Mouse (Mus musculus) lung, adult 18-20 months (tissue): ENCODE results near the gene Pygb.

Source experiments
- DNase-seq, 2 experiments: peaks; one replicate each; pipeline ENCODE4 v3.0.0; 2022; ENCODE audit warnings: mixed read lengths in 2 of 2

Gene Pygb

DNA sequence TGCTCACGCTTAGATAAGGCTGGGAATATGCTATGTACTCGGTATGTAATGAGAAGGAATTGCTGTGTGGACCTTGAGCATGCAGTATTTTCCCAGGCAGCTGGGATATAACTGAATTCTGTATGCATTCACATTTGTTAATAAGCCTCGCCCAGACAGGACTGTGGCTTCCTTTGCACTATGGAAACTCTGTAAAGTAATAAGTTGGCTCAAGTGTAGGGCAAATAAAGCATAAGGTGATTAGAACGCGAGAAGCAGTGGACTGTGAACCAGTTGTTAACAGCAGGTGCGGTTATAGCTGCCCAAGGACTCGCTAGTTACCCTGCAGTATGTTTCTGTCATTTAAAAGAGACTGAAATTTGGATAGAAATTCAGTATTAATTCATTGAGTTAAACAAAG is 11.5 kb downstream of the Pygb start:
- DNase-seq: no peak

GRCm38 (mm10) chr2:150800616-150801015 is 14.1 kb downstream of the Pygb start:
- DNase-seq: no peak

- no peak for DNase-seq
Observed at GRCm38 (mm10) chr2:150803035-150803434, 16.5 kb downstream of the Pygb start.

DNA sequence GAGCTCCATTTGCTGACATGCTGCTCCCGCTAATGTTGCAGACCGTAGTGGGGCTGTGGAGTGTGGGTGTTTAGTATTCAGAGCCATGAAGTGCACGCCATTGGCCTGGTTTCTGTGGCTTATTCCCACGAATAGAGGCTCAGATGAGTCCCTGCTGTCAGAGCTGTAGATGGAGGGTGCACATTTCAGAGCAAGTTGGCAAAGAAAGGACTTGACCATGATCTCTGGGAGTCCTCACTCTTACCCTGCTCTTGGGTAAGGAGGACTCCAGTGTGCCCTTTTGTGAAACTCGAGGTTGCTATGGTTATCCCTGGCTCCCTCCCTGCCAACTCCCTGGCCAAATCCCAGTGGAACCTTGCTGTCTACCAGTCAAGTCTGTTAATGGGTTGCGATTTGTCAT is 21.8 kb downstream of the Pygb start:
- no peak for DNase-seq

DNA sequence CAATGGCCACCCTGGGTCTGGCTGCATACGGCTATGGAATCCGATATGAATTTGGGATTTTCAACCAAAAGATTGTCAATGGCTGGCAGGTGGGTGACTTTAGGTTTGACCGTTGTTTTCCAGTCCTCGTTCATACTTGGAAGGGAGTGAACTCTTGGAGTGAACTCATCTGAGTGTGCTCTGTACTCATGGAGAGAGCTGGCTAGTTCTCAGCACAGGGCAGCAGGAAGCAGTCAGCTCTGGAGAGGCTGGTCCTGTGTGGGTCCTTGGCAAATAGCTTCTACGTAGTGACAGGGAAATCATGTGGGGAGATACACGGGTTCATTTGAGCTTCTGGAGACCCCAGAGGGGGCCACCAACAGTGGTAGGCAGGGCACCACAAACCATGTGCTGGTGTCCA is 22.3 kb downstream of the Pygb start:
- no peak for DNase-seq

DNA sequence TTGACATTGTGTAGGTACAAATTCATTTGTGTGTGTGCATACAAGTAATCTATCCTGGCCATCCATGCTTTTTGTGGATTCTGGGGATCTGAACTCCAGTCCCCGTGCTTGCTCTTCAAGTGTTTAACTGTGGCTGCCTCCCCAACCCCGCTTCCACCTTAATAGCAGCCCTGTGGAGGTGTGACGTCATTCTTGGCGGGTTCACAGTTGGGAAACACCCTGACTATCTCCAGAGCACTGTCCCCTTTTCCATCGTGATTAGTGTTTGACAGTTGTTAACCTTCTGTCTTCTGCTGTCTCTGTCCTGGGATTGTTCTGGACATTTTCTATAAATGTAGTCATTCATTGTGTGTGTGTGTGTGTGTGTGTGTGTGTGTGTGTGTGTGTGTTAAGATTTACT is 24.1 kb downstream of the Pygb start:
- DNase-seq: no peak

- no peak for DNase-seq
Observed at GRCm38 (mm10) chr2:150812816-150813215, 26.3 kb downstream of the Pygb start.

DNA sequence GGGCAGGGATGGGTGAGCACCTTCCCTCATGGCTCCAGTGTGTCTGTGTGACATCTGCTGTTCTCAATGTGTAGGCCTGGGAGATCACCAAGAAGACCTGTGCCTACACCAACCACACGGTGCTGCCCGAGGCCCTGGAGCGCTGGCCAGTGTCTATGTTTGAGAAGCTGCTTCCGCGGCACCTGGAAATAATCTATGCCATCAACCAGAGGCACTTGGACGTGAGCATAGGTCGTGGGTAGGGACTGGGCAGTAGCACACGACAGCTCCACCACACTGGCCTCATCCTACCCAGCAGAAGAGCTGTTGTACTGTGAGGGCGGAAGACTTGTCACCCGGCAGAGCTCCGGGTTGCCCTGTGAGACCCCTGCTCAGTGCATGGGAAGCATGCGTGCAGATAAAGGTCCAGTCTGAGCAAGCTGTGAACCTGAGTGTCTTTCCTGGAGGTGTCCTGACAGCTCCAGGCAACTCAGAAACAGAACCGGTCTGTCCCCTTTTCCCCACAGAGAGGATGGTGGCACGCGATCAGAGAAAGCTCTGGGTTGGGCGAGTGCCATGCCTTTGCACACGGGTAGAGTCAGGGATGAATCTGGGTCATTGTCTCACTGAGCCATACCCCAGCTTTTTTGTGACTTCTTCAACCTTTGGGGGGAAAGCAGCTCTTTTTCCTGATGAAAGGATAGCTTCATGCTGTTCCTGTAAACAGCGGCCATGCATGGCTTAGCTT is 30.3 kb downstream of the Pygb start:
- no peak for DNase-seq

GRCm38 (mm10) chr2:150818742-150819141 is 32.2 kb downstream of the Pygb start:
- DNase-seq: no peak

DNA sequence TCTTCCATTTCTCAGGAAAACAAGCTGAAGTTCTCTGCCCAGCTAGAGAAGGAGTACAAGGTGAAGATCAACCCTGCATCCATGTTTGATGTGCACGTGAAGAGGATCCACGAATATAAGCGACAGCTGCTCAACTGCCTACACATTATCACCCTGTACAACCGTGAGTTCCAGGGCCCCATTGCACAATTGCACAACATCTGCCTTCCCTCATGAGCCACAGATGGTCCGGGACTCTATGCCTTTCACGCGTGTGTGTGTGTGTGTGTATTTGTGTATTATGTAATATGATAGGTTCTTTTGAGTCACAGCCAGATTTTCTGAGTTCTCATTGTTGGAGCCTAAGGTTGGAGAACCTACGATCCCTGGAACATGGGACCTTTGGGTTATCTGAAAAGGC is 34.2 kb downstream of the Pygb start:
- no peak for DNase-seq

- no peak for DNase-seq
Observed at GRCm38 (mm10) chr2:150822987-150823386, 36.5 kb downstream of the Pygb start.

GRCm38 (mm10) chr2:150826426-150826825 is 39.9 kb downstream of the Pygb start:
- no peak for DNase-seq

- DNase-seq: no peak
Observed at GRCm38 (mm10) chr2:150828164-150828563, 41.6 kb downstream of the Pygb start.

DNA sequence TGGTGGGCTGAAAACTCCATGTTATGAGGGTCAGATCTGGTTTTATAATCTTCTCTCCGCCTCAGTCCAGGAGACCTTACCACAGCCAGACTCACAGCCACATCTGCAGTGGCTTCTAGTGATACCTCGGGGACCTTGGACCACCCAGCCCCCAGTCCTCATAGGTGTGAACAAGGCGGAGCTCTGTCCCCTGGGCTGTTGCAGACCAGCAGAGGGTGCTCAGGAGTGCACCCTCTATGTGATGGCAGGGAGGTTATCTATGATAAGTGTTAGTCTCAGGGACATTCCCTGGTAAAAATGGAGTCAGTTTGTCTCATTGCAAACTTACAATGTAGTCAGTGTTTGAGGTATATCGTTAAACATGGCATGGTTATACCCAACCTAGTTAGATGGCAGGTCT is 42.1 kb downstream of the Pygb start:
- DNase-seq: no peak

DNA sequence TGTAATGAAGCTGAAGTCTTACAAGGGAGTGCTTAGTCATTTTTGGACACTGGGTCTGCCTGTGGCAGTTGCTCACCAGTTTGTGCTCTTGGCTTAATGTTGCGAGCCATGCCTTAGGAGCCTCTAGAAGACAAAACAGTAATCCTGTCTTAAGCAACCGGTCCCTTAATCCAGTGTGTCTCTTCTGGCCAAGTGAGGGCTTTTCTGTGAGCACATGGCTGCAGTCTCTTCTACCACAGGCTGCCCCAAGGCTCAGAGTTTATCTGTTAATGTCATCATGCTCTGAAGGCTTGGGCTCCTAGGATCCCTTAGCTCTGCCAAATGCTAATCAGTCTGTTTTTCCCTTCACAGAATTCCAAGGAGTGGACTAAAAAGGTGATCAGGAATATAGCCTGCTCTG is 43.5 kb downstream of the Pygb start:
- DNase-seq: no peak

DNA sequence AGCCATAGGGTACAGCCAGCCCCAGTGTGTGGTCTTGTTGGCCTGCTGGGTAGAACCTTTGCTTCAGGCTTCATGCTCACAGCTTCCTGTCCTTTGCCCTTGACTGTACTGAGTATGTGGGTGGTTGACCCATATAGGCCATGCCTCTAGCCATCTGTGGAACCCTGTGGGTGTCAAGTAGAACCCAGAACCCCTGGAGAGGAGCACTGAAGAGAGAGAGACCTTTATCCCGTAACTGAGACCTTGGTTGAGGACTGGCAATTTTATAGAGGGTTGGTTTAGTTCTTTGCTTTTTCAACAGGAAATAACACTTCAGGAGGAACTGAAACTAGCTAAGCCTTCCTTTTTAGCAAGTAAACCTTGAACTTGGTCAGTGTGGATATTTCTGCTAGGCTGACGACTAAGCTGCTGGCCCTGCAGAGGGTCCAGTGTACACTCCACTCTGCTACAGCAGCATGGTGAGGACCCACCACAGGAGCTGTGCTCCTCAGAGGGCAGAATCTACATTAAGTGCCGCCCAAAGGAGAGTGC is 44.4 kb downstream of the Pygb start:
- no peak for DNase-seq

DNA sequence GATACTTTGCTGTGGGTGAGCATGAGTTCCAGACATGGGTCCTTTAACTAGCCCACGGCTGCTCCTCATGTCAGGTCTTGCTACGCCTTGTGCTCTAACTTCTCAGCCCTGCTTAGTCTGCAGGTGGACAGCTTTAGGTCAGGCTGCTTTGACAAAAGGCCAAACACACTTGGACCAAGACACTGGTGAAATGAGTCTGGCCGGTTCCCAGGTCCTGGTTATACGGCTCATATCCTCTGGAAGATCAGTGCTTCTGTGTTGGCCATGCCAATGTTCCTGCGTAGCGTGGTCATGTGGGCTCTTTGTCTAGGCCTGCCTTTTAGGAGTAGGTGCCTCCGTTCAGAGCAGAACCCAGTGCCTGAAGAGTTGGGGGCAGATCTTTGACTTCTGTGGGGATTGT is 45.5 kb downstream of the Pygb start:
- no peak for DNase-seq

DNA sequence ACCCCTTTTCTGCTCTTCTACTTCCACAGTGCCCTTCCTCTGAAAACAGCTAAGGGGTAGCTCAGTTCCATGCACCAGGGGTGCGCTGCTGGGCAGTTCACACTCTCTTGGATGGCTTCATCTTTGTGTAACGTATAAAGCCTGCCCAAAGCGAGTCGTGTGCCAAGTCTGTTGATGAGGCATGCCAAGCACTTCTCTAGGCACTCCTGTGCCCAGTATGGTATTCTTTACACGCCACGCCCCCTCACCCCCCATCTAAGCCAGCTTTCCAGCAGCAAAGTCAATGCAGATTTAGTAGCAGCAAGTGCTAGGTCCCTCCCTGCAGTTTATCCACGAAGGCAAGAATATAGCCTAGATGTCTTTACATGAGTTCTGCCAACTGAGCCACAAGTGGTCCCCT is 48.1 kb downstream of the Pygb start:
- DNase-seq: no peak

GRCm38 (mm10) chr2:150835975-150836374 is 49.4 kb downstream of the Pygb start:
- no peak for DNase-seq

- DNase-seq: no peak
Observed at GRCm38 (mm10) chr2:150836906-150837305, 50.4 kb downstream of the Pygb start.

DNA sequence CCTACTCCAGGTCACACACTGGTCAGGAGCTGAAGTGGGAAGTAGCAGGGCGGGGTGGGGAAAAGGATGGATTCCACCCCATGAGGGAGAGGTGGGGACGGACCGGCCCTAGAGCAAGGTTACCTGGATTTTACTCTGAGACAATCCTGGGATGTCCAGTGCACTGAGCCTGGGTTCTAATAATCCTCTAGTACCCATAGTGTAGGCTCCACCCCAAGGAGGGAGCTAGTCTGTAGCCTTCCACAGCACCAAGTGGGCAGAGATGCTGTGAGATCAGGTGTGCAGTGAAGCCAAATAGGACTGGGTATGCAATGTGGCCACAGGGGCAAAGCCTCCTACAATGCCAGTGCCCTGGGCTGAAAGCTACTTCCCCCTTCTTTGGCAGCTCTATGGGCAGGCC is 51.2 kb downstream of the Pygb start:
- DNase-seq: no peak

GRCm38 (mm10) chr2:150839686-150840471 is 53.3 kb downstream of the Pygb start:
- DNase-seq: no peak

- DNase-seq: no peak
Observed at GRCm38 (mm10) chr2:150841109-150841508, 54.6 kb downstream of the Pygb start.

DNA sequence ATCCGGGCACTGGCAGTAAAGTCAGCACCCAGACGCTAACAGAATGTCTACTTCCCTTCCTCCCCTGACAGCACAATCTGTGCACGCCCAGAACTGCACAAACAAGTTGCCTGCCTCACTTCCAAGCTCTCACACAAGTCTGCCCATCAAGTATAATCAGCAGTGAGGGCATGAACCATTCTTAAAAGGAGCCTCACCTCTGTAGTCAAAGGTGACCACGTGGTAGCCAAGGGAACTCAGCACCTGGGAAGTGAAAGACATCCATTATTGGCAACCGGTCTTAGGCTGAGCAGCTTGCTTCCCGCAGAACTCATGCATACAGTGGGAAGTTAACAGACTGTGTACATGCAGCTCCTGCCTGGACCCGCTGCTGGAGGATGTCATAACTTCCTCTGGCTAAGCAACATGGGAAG is 55.5 kb downstream of the Pygb start:
- no peak for DNase-seq
